Mouse (Mus musculus): ENCODE results near the gene Tbcd. TPM values are rescaled to one million over a fixed set of nuclear protein-coding genes. Genes with fewer than 3 reads are reported as not detected.
A peak's percentile ranks its signal among the peaks of the same experiment; 100 is the strongest.
"Not testable (repeated sequence)": the region's sequence is repeated elsewhere in the genome, so short reads cannot be mapped to it uniquely, and the experiment has no call there.

Tbcd gene
- polyA plus RNA-seq, 1 experiment from 2014 or later = 33.2 TPM

GRCm38 (mm10) chr11:121652547-121653305 lies 201.0 kb downstream of the Tbcd start:
- H3K9ac ChIP-seq (replicated peaks; ENCODE audit: low read depth, low read length) = no peak overlapping the region

GRCm38 (mm10) chr11:121653631-121654030 lies 201.9 kb downstream of the Tbcd start:
- H3K27ac ChIP-seq (ENCODE audit: low read length) = no peak overlapping the region
- H3K4me3 ChIP-seq (ENCODE audit: low read depth, low read length) = no peak overlapping the region
- no peak overlapping the region for H3K4me2 ChIP-seq (replicated peaks; ENCODE audit: low read depth, low read length)
- no peaks in the 10 kb centered on the region for H3K27me3 ChIP-seq (ENCODE audit: control insufficient read depth, insufficient read depth, low read length)
- H3K9me3 ChIP-seq (ENCODE audit: control insufficient read depth, low read depth, low read length) = no peaks in the 10 kb centered on the region
- WGBS = 76% methylated on average over 4 of the region's 4 CpGs
- ATAC-seq (ENCODE audit: insufficient number of reproducible peaks, insufficient read depth, low FRiP score, low read depth) = no peak
- H3K9ac ChIP-seq (replicated peaks; ENCODE audit: low read depth, low read length) = no peak overlapping the region
- H3K36me3 ChIP-seq (ENCODE audit: control insufficient read depth, insufficient read depth, low read length) = no peaks in the 10 kb centered on the region
- peaks cover 5% of the 10 kb centered on the region; the same call in 1 of the 2 replicates for H3K4me1 ChIP-seq (ENCODE audit: control insufficient read depth, insufficient read depth, low read length)

More at GRCm38 (mm10) chr11:121652547-121653305, 201.0 kb downstream of the Tbcd start:
- Histone ChIP-seq H3K36me3 (ENCODE audit: control insufficient read depth, insufficient read depth, low read length) (no peaks in the 10 kb centered on the region), H3K4me2 (replicated peaks; ENCODE audit: low read depth, low read length) (no peak overlapping the region), H3K4me3 (ENCODE audit: low read depth, low read length) (no peak overlapping the region), H3K27ac (ENCODE audit: low read length) (no peak overlapping the region; the same call in 1 of the 2 replicates), H3K27me3 (ENCODE audit: control insufficient read depth, insufficient read depth, low read length) (no peaks in the 10 kb centered on the region), H3K9me3 (ENCODE audit: control insufficient read depth, low read depth, low read length) (no peaks in the 10 kb centered on the region), H3K4me1 (ENCODE audit: control insufficient read depth, insufficient read depth, low read length) (peaks cover 5% of the 10 kb centered on the region; the same call in 1 of the 2 replicates)
- WGBS = 41% methylated on average over 10 of the region's 10 CpGs
- peak; percentile 35; the same call in 1 of the 2 replicates for ATAC-seq (ENCODE audit: insufficient number of reproducible peaks, insufficient read depth, low FRiP score, low read depth)

DNA sequence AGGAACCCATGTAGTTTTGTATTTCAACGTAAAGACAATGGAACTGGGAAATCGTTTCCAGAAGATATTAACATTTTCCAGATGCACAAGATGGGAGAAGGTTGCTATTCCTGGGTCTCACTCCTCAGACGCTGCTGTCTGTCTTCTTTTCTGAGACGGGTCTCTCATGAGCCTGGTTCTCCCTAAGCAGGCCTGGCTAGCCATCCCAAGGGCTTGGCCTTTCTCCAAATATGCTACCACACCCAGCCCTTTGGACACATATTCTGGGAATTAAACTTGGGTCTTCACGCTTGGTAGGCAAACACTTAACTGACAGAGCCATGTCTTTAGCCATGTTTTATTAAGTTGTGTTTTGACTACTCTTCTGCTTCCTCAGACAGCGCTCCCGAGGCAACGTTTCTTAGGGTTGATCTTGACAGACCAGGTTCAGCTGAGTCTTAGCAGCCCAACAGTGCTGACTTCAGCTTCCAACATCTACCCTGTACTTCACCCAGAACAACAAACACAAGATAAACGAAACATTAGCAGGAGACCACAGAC lies 202.7 kb downstream of the Tbcd start:
- WGBS = 68% methylated on average over 9 of the region's 9 CpGs
- Histone ChIP-seq H3K9ac (replicated peaks; ENCODE audit: low read depth, low read length) (no peak overlapping the region), H3K27ac (ENCODE audit: low read length) (no peak overlapping the region), H3K4me2 (replicated peaks; ENCODE audit: low read depth, low read length) (no peak overlapping the region), H3K9me3 (ENCODE audit: control insufficient read depth, low read depth, low read length) (no peaks in the 10 kb centered on the region), H3K27me3 (ENCODE audit: control insufficient read depth, insufficient read depth, low read length) (no peaks in the 10 kb centered on the region), H3K4me1 (ENCODE audit: control insufficient read depth, insufficient read depth, low read length) (peaks cover 5% of the 10 kb centered on the region; the same call in 1 of the 2 replicates), H3K4me3 (ENCODE audit: low read depth, low read length) (no peak overlapping the region), H3K36me3 (ENCODE audit: control insufficient read depth, insufficient read depth, low read length) (no peaks in the 10 kb centered on the region)
- no peak for ATAC-seq (ENCODE audit: insufficient number of reproducible peaks, insufficient read depth, low FRiP score, low read depth)

DNA sequence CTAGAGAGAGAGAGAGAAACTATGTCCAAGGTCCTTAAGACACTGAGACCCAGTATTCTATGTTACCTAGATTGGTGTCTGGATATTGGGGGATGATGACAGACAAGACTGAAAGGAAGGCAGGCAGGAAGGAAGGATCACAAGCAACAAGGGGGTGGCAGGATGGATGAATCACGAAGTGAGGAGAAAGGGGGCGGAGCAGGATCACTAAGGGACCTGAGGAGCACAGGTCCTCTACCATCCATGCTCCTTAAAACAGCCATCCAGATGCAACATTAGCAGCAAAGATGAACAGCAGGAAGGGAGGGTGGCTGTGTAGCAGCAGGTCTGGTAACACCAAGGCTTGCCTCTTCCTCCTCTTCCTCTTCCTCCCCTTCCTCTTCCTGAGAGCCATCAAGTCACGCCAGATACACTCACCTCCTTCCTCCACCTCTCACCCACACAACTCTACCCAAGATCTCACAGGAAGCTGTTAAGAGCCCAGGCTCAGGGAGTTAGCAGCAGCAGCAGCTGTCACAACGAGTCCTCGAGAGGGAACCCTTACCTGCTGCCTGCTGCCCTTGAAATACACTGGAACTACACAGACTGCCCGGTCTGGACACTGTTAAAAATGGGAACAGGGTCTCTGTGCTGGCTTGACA lies 203.5 kb downstream of the Tbcd start:
- H3K9me3 ChIP-seq (ENCODE audit: control insufficient read depth, low read depth, low read length) = no peaks in the 10 kb centered on the region
- no peak overlapping the region for H3K27ac ChIP-seq (ENCODE audit: low read length)
- 79% methylated on average over 6 of the region's 6 CpGs for WGBS
- H3K36me3 ChIP-seq (ENCODE audit: control insufficient read depth, insufficient read depth, low read length) = no peaks in the 10 kb centered on the region; the same call in 1 of the 2 replicates
- no peaks in the 10 kb centered on the region for H3K27me3 ChIP-seq (ENCODE audit: control insufficient read depth, insufficient read depth, low read length)
- ATAC-seq (ENCODE audit: insufficient number of reproducible peaks, insufficient read depth, low FRiP score, low read depth) = no peak
- peaks cover 5% of the 10 kb centered on the region; the same call in 1 of the 2 replicates for H3K4me1 ChIP-seq (ENCODE audit: control insufficient read depth, insufficient read depth, low read length)
- H3K9ac ChIP-seq (replicated peaks; ENCODE audit: low read depth, low read length) = no peak overlapping the region
- no peak overlapping the region for H3K4me3 ChIP-seq (ENCODE audit: low read depth, low read length)
- no peak overlapping the region for H3K4me2 ChIP-seq (replicated peaks; ENCODE audit: low read depth, low read length)

GRCm38 (mm10) chr11:121655807-121656511 lies 204.2 kb downstream of the Tbcd start:
- H3K9ac ChIP-seq (replicated peaks; ENCODE audit: low read depth, low read length) = no peak overlapping the region
- no peak for ATAC-seq (ENCODE audit: insufficient number of reproducible peaks, insufficient read depth, low FRiP score, low read depth)
- WGBS = 87% methylated on average over 6 of the region's 6 CpGs
- H3K36me3 ChIP-seq (ENCODE audit: control insufficient read depth, insufficient read depth, low read length) = no peaks in the 10 kb centered on the region; the same call in 1 of the 2 replicates
- no peak overlapping the region for H3K4me2 ChIP-seq (replicated peaks; ENCODE audit: low read depth, low read length)
- peaks cover 5% of the 10 kb centered on the region; the same call in 1 of the 2 replicates for H3K4me1 ChIP-seq (ENCODE audit: control insufficient read depth, insufficient read depth, low read length)
- H3K27me3 ChIP-seq (ENCODE audit: control insufficient read depth, insufficient read depth, low read length) = no peaks in the 10 kb centered on the region
- no peaks in the 10 kb centered on the region for H3K9me3 ChIP-seq (ENCODE audit: control insufficient read depth, low read depth, low read length)
- no peak overlapping the region for H3K4me3 ChIP-seq (ENCODE audit: low read depth, low read length)
- H3K27ac ChIP-seq (ENCODE audit: low read length) = no peak overlapping the region

GRCm38 (mm10) chr11:121658151-121658550 lies 206.4 kb downstream of the Tbcd start:
- no peak overlapping the region for H3K27ac ChIP-seq (ENCODE audit: low read length)
- H3K4me2 ChIP-seq (replicated peaks; ENCODE audit: low read depth, low read length) = no peak overlapping the region
- no peaks in the 10 kb centered on the region for H3K9me3 ChIP-seq (ENCODE audit: control insufficient read depth, low read depth, low read length)
- 0 out of 2 replicates have a peak, but pooled peaks cover 5% of the 10 kb centered on the region for H3K4me1 ChIP-seq (ENCODE audit: control insufficient read depth, insufficient read depth, low read length)
- peaks cover 9% of the 10 kb centered on the region; the same call in 1 of the 2 replicates for H3K36me3 ChIP-seq (ENCODE audit: control insufficient read depth, insufficient read depth, low read length)
- 46% methylated on average over 1 of the region's 1 CpGs for WGBS
- no peak overlapping the region for H3K9ac ChIP-seq (replicated peaks; ENCODE audit: low read depth, low read length)
- H3K27me3 ChIP-seq (ENCODE audit: control insufficient read depth, insufficient read depth, low read length) = no peaks in the 10 kb centered on the region
- no peak for ATAC-seq (ENCODE audit: insufficient number of reproducible peaks, insufficient read depth, low FRiP score, low read depth)
- no peak overlapping the region for H3K4me3 ChIP-seq (ENCODE audit: low read depth, low read length)

DNA sequence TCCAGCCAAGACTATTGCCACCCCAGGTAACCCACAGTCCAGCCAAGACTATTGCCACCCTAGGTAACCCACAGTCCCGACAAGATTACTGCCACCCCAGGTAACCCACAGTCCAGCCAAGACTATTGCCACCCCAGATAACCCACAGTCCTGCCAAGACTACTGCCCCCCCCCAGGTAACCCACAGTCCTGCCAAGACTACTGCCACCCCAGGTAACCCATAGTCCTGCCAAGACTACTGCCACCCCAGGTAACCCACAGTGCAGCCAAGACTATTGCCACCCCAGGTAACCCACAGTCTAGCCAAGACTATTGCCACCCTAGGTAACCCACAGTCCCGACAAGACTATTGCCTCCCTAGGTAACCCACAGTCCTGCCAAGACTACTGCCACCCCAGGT lies 208.9 kb downstream of the Tbcd start:
- not testable (repeated sequence) for H3K9me3 ChIP-seq (ENCODE audit: control insufficient read depth, low read depth, low read length); H3K4me2 ChIP-seq (replicated peaks; ENCODE audit: low read depth, low read length); H3K27me3 ChIP-seq (ENCODE audit: control insufficient read depth, insufficient read depth, low read length); H3K27ac ChIP-seq (ENCODE audit: low read length); H3K4me1 ChIP-seq (ENCODE audit: control insufficient read depth, insufficient read depth, low read length); H3K9ac ChIP-seq (replicated peaks; ENCODE audit: low read depth, low read length); ATAC-seq (ENCODE audit: insufficient number of reproducible peaks, insufficient read depth, low FRiP score, low read depth); H3K4me3 ChIP-seq (ENCODE audit: low read depth, low read length); H3K36me3 ChIP-seq (ENCODE audit: control insufficient read depth, insufficient read depth, low read length)
- 84% methylated on average over 2 of the region's 2 CpGs for WGBS

- H3K4me2 ChIP-seq (replicated peaks; ENCODE audit: low read depth, low read length) = no peak overlapping the region
- no peak overlapping the region for H3K27ac ChIP-seq (ENCODE audit: low read length)
- H3K4me1 ChIP-seq (ENCODE audit: control insufficient read depth, insufficient read depth, low read length) = no peaks in the 10 kb centered on the region
- peaks cover 9% of the 10 kb centered on the region; the same call in 1 of the 2 replicates for H3K36me3 ChIP-seq (ENCODE audit: control insufficient read depth, insufficient read depth, low read length)
- no peak overlapping the region for H3K9ac ChIP-seq (replicated peaks; ENCODE audit: low read depth, low read length)
- 81% methylated on average over 2 of the region's 2 CpGs for WGBS
- ATAC-seq (ENCODE audit: insufficient number of reproducible peaks, insufficient read depth, low FRiP score, low read depth) = no peak
- no peak overlapping the region for H3K4me3 ChIP-seq (ENCODE audit: low read depth, low read length)
- no peaks in the 10 kb centered on the region for H3K27me3 ChIP-seq (ENCODE audit: control insufficient read depth, insufficient read depth, low read length)
- no peaks in the 10 kb centered on the region for H3K9me3 ChIP-seq (ENCODE audit: control insufficient read depth, low read depth, low read length)
Measured at GRCm38 (mm10) chr11:121661116-121661515, 209.4 kb downstream of the Tbcd start.

Measured in stomach, embryonic 14.5 days (tissue).